Mouse (Mus musculus): ENCODE data around the gene Sox18. TPM values are rescaled to one million over a fixed set of nuclear protein-coding genes. Genes with fewer than 3 reads are reported as not detected.

Sox18 gene
- polyA plus RNA-seq, 1 experiment from 2014 or later = 24.7 TPM

GRCm38 (mm10) chr2:181658930-181659555 lies 12.4 kb downstream of the Sox18 start:
- Histone ChIP-seq H3K27me3 (replicated peaks; ENCODE audit: control insufficient read depth, insufficient read depth, low read length) (peaks cover 55% of the 10 kb centered on the region), H3K4me2 (replicated peaks; ENCODE audit: low read depth) (no peak overlapping the region), H3K4me1 (replicated peaks; ENCODE audit: control insufficient read depth, insufficient read depth, low read length) (no peaks in the 10 kb centered on the region; the same call in 1 of the 2 replicates), H3K4me3 (ENCODE audit: low read depth, low read length) (no peak overlapping the region), H3K27ac (ENCODE audit: low read depth, low read length) (no peak overlapping the region; the same call in 1 of the 2 replicates), H3K36me3 (ENCODE audit: control insufficient read depth, insufficient read depth) (peaks cover 38% of the 10 kb centered on the region), H3K9me3 (ENCODE audit: control insufficient read depth) (no peaks in the 10 kb centered on the region), H3K9ac (ENCODE audit: low read depth, low read length) (no peak overlapping the region)
- 47% methylated on average over 17 of the region's 17 CpGs for WGBS
- TF ChIP-seq CTCF (IDR thresholded peaks at IDR 0.05; ENCODE audit: low read depth) = peak; percentile 76
- ATAC-seq = peak; percentile 71

DNA sequence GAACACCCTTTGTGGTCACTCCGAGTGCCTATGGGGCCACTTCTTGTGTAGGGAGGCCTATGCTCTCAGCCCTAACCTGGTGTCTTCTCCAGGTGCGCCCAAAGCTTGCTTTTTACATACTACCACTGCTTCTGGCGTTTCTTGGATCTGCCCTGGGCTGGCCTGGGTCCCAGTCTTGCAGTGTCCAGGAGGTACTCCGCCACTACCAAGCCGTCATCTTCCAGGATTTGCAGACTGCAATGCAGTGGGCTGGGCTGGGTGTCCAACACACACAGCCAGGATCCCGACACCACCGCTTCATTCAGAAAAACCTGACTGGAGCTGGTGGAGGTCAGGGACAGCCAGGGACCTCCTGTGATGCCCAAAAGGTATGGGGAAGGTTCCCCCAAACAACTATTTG lies 12.9 kb downstream of the Sox18 start:
- H3K27me3 ChIP-seq (replicated peaks; ENCODE audit: control insufficient read depth, insufficient read depth, low read length) = peaks cover 54% of the 10 kb centered on the region
- 86% methylated on average over 7 of the region's 7 CpGs for WGBS
- H3K27ac ChIP-seq (ENCODE audit: low read depth, low read length) = no peak overlapping the region
- H3K4me1 ChIP-seq (replicated peaks; ENCODE audit: control insufficient read depth, insufficient read depth, low read length) = no peaks in the 10 kb centered on the region; the same call in 1 of the 2 replicates
- H3K9me3 ChIP-seq (ENCODE audit: control insufficient read depth) = no peaks in the 10 kb centered on the region
- TF ChIP-seq CTCF (IDR thresholded peaks at IDR 0.05; ENCODE audit: low read depth) = no peak
- ATAC-seq = no peak
- no peak overlapping the region for H3K9ac ChIP-seq (ENCODE audit: low read depth, low read length)
- H3K4me2 ChIP-seq (replicated peaks; ENCODE audit: low read depth) = no peak overlapping the region
- H3K36me3 ChIP-seq (ENCODE audit: control insufficient read depth, insufficient read depth) = peaks cover 38% of the 10 kb centered on the region
- no peak overlapping the region for H3K4me3 ChIP-seq (ENCODE audit: low read depth, low read length)

- Histone ChIP-seq H3K9ac (ENCODE audit: low read depth, low read length) (no peak overlapping the region), H3K9me3 (ENCODE audit: control insufficient read depth) (no peaks in the 10 kb centered on the region), H3K36me3 (ENCODE audit: control insufficient read depth, insufficient read depth) (peaks cover 43% of the 10 kb centered on the region), H3K4me3 (ENCODE audit: low read depth, low read length) (no peak overlapping the region), H3K4me1 (replicated peaks; ENCODE audit: control insufficient read depth, insufficient read depth, low read length) (peaks cover under 1% of the 10 kb centered on the region; the same call in 1 of the 2 replicates), H3K27me3 (replicated peaks; ENCODE audit: control insufficient read depth, insufficient read depth, low read length) (peaks cover 50% of the 10 kb centered on the region), H3K27ac (ENCODE audit: low read depth, low read length) (no peak overlapping the region), H3K4me2 (replicated peaks; ENCODE audit: low read depth) (no peak overlapping the region)
- ATAC-seq = no peak
- no peak for TF ChIP-seq CTCF (IDR thresholded peaks at IDR 0.05; ENCODE audit: low read depth)
- WGBS = 88% methylated on average over 2 of the region's 2 CpGs
Measured at GRCm38 (mm10) chr2:181657441-181657840, 14.0 kb downstream of the Sox18 start.

- Histone ChIP-seq H3K4me1 (replicated peaks; ENCODE audit: control insufficient read depth, insufficient read depth, low read length) (peaks cover 4% of the 10 kb centered on the region; the same call in 1 of the 2 replicates), H3K27ac (ENCODE audit: low read depth, low read length) (no peak within 1 kb of the TSS), H3K9ac (ENCODE audit: low read depth, low read length) (no peak within 1 kb of the TSS), H3K27me3 (replicated peaks; ENCODE audit: control insufficient read depth, insufficient read depth, low read length) (peaks cover 50% of the 10 kb centered on the region), H3K9me3 (ENCODE audit: control insufficient read depth) (no peaks in the 10 kb centered on the region), H3K4me2 (replicated peaks; ENCODE audit: low read depth) (no peak within 1 kb of the TSS), H3K36me3 (ENCODE audit: control insufficient read depth, insufficient read depth) (peaks cover 46% of the 10 kb centered on the region), H3K4me3 (ENCODE audit: low read depth, low read length) (no peak within 1 kb of the TSS)
- WGBS = 77% methylated on average over 3 of the region's 3 CpGs
- no peak for ATAC-seq
- TF ChIP-seq CTCF (IDR thresholded peaks at IDR 0.05; ENCODE audit: low read depth) = no peak
Measured at GRCm38 (mm10) chr2:181656734-181657133, 14.7 kb downstream of the Sox18 start, which contains the start of gene Gm29797. TSS of gene Gm29797 (plus strand) at chr2:181657034.

GRCm38 (mm10) chr2:181653523-181653922 lies 17.9 kb downstream of the Sox18 start:
- Histone ChIP-seq H3K4me3 (ENCODE audit: low read depth, low read length) (no peak overlapping the region), H3K4me2 (replicated peaks; ENCODE audit: low read depth) (no peak overlapping the region), H3K27ac (ENCODE audit: low read depth, low read length) (peak overlapping the region; percentile 54; the same call in 1 of the 2 replicates), H3K4me1 (replicated peaks; ENCODE audit: control insufficient read depth, insufficient read depth, low read length) (peaks cover 6% of the 10 kb centered on the region; the same call in 1 of the 2 replicates), H3K9me3 (ENCODE audit: control insufficient read depth) (no peaks in the 10 kb centered on the region), H3K27me3 (replicated peaks; ENCODE audit: control insufficient read depth, insufficient read depth, low read length) (peaks cover 24% of the 10 kb centered on the region; the same call in 1 of the 2 replicates), H3K36me3 (ENCODE audit: control insufficient read depth, insufficient read depth) (peaks cover 64% of the 10 kb centered on the region), H3K9ac (ENCODE audit: low read depth, low read length) (no peak overlapping the region)
- TF ChIP-seq CTCF (IDR thresholded peaks at IDR 0.05; ENCODE audit: low read depth) = no peak
- 48% methylated on average over 1 of the region's 1 CpGs for WGBS
- peak; percentile 87 for ATAC-seq

- peaks cover 68% of the 10 kb centered on the region for H3K36me3 ChIP-seq (ENCODE audit: control insufficient read depth, insufficient read depth)
- ATAC-seq = peak; percentile 51
Measured at GRCm38 (mm10) chr2:181653065-181653464, 18.4 kb downstream of the Sox18 start.

More at GRCm38 (mm10) chr2:181653065-181653464, 18.4 kb downstream of the Sox18 start:
- TF ChIP-seq CTCF (IDR thresholded peaks at IDR 0.05; ENCODE audit: low read depth) = no peak
- H3K4me1 ChIP-seq (replicated peaks; ENCODE audit: control insufficient read depth, insufficient read depth, low read length) = peaks cover 6% of the 10 kb centered on the region; the same call in 1 of the 2 replicates
- H3K27ac ChIP-seq (ENCODE audit: low read depth, low read length) = peak overlapping the region; percentile 68; the same call in 1 of the 2 replicates
- no peaks in the 10 kb centered on the region for H3K9me3 ChIP-seq (ENCODE audit: control insufficient read depth)
- peaks cover 21% of the 10 kb centered on the region; the same call in 1 of the 2 replicates for H3K27me3 ChIP-seq (replicated peaks; ENCODE audit: control insufficient read depth, insufficient read depth, low read length)
- no peak overlapping the region for H3K4me3 ChIP-seq (ENCODE audit: low read depth, low read length)
- no peak overlapping the region for H3K4me2 ChIP-seq (replicated peaks; ENCODE audit: low read depth)
- H3K9ac ChIP-seq (ENCODE audit: low read depth, low read length) = no peak overlapping the region

Measured in intestine, postnatal 0 days (tissue).